Mouse (Mus musculus): ENCODE results near the gene Slc2a3. TPM values are rescaled to one million over a fixed set of nuclear protein-coding genes. Genes with fewer than 3 reads are reported as not detected.
"Not testable (repeated sequence)": the region's sequence is repeated elsewhere in the genome, so short reads cannot be mapped to it uniquely, and the experiment has no call there.

The Slc2a3 gene
- total and polyA plus RNA-seq, 2 experiments from 2014 or later: 48.9 to 129 TPM

GRCm38 (mm10) chr6:122741460-122742227 is 59.8 kb downstream of the Slc2a3 start:
- peaks cover 5% of the 10 kb centered on the region; the same call in 1 of the 2 replicates for H3K36me3 ChIP-seq (ENCODE audit: insufficient read depth, low read length)
- H3K9me3 ChIP-seq (ENCODE audit: low read length): no peaks in the 10 kb centered on the region
- H3K27ac ChIP-seq: peak overlapping the region; percentile 60; the same call in 1 of the 2 replicates
- H3K4me2 ChIP-seq (ENCODE audit: low read depth, low read length): peak overlapping the region; percentile 77
- H3K4me1 ChIP-seq (ENCODE audit: insufficient read depth, low read length): 0 out of 2 replicates have a peak, but pooled peaks cover 7% of the 10 kb centered on the region
- peak; percentile 36 for ATAC-seq
- WGBS: 4% methylated on average over 25 of the region's 25 CpGs
- DNase-seq (ENCODE audit: low spot score): peak; percentile 25
- H3K27me3 ChIP-seq (ENCODE audit: insufficient read depth, low read length): no peaks in the 10 kb centered on the region
- peak overlapping the region; percentile 61 for H3K9ac ChIP-seq (replicated peaks; ENCODE audit: low read length)
- TF ChIP-seq CTCF (IDR thresholded peaks at IDR 0.05; ENCODE audit: low read depth): no peak
- H3K4me3 ChIP-seq (ENCODE audit: low read length): peak overlapping the region; percentile 61

DNA sequence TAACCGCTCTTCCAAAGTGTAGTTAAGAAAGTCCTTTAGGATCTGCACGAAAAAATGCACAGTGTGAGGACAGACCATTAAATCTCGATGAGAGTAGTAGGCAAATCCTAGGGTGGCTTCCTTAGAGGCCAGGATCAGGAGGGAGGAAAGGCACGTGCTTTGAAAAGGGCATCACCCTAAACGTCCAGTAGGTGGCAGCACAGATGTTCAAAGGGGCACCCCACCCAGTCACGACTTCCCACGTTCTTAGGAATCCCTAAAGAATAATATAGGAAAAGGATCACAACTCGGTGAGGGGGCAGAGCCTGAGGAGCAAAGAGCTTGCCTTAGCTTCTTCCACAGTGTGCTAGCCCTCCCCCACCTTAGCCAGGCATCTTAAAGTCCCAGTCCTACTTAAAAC is 61.5 kb downstream of the Slc2a3 start:
- H3K36me3 ChIP-seq (ENCODE audit: insufficient read depth, low read length): peaks cover 13% of the 10 kb centered on the region
- DNase-seq (ENCODE audit: low spot score): peak; percentile 86
- no peaks in the 10 kb centered on the region for H3K27me3 ChIP-seq (ENCODE audit: insufficient read depth, low read length)
- peak overlapping the region; percentile 77 for H3K4me2 ChIP-seq (ENCODE audit: low read depth, low read length)
- peak; percentile 67 for ATAC-seq
- H3K4me3 ChIP-seq (ENCODE audit: low read length): peak overlapping the region; percentile 61
- no peak overlapping the region; the same call in 1 of the 2 replicates for H3K9ac ChIP-seq (replicated peaks; ENCODE audit: low read length)
- H3K9me3 ChIP-seq (ENCODE audit: low read length): no peaks in the 10 kb centered on the region
- H3K4me1 ChIP-seq (ENCODE audit: insufficient read depth, low read length): 0 out of 2 replicates have a peak, but pooled peaks cover 7% of the 10 kb centered on the region
- peak; percentile 88 for TF ChIP-seq CTCF (IDR thresholded peaks at IDR 0.05; ENCODE audit: low read depth)
- H3K27ac ChIP-seq: no peak overlapping the region
- 11% methylated on average over 8 of the region's 8 CpGs for WGBS

GRCm38 (mm10) chr6:122719942-122720341 is 81.5 kb downstream of the Slc2a3 start:
- Histone ChIP-seq H3K9ac (replicated peaks; ENCODE audit: low read length) (no peak overlapping the region), H3K4me3 (ENCODE audit: low read length) (no peak overlapping the region), H3K4me1 (ENCODE audit: insufficient read depth, low read length) (no peaks in the 10 kb centered on the region), H3K9me3 (ENCODE audit: low read length) (no peaks in the 10 kb centered on the region), H3K27ac (no peak overlapping the region), H3K27me3 (ENCODE audit: insufficient read depth, low read length) (no peaks in the 10 kb centered on the region), H3K4me2 (ENCODE audit: low read depth, low read length) (no peak overlapping the region), H3K36me3 (ENCODE audit: insufficient read depth, low read length) (no peaks in the 10 kb centered on the region)
- 27% methylated on average over 2 of the region's 2 CpGs for WGBS
- TF ChIP-seq CTCF (IDR thresholded peaks at IDR 0.05; ENCODE audit: low read depth): peak; percentile 79
- DNase-seq (ENCODE audit: low spot score) (peak; percentile 75), ATAC-seq (no peak)

DNA sequence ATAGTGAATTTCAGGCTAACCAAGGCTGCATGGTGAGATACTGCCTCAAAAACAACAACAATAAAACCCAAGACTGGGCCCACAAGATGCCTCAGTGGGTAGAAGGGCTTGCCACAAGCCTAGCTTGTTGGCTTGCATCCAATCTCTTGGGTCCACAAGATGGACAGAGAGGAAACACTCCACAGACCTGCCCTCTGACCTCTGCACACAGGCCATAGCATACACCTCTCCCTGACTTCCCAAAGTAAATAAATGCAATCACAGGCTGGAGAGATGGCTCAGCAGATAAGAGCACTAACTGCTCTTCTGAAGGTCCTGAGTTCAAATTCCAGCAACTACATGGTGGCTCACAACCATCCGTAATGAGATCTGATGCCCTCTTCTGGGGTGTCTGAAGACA is 83.2 kb downstream of the Slc2a3 start:
- not testable (repeated sequence) for H3K9me3 ChIP-seq (ENCODE audit: low read length); H3K27ac ChIP-seq
- 96% methylated on average over 1 of the region's 1 CpGs for WGBS

GRCm38 (mm10) chr6:122715886-122716285 is 85.6 kb downstream of the Slc2a3 start:
- WGBS: 2% methylated on average over 4 of the region's 4 CpGs
- H3K27me3 ChIP-seq (ENCODE audit: insufficient read depth, low read length): no peaks in the 10 kb centered on the region
- peak; percentile 45; the same call in 1 of the 2 replicates for ATAC-seq
- no peaks in the 10 kb centered on the region for H3K9me3 ChIP-seq (ENCODE audit: low read length)
- H3K4me3 ChIP-seq (ENCODE audit: low read length): no peak overlapping the region
- H3K4me2 ChIP-seq (ENCODE audit: low read depth, low read length): no peak overlapping the region
- H3K36me3 ChIP-seq (ENCODE audit: insufficient read depth, low read length): no peaks in the 10 kb centered on the region
- H3K9ac ChIP-seq (replicated peaks; ENCODE audit: low read length): no peak overlapping the region
- no peak overlapping the region for H3K27ac ChIP-seq
- H3K4me1 ChIP-seq (ENCODE audit: insufficient read depth, low read length): no peaks in the 10 kb centered on the region
- DNase-seq (ENCODE audit: low spot score): peak; percentile 34
- TF ChIP-seq CTCF (IDR thresholded peaks at IDR 0.05; ENCODE audit: low read depth): no peak

More for the DNA sequence above, 83.2 kb downstream of the Slc2a3 start:
- ATAC-seq; H3K4me2 ChIP-seq (ENCODE audit: low read depth, low read length); DNase-seq (ENCODE audit: low spot score); H3K27me3 ChIP-seq (ENCODE audit: insufficient read depth, low read length); H3K4me3 ChIP-seq (ENCODE audit: low read length); H3K9ac ChIP-seq (replicated peaks; ENCODE audit: low read length); H3K36me3 ChIP-seq (ENCODE audit: insufficient read depth, low read length); H3K4me1 ChIP-seq (ENCODE audit: insufficient read depth, low read length): not testable (repeated sequence)

- ATAC-seq: no peak
- WGBS: 69% methylated on average over 7 of the region's 7 CpGs
These were observed 86.6 kb downstream of the Slc2a3 start for GRCm38 (mm10) chr6:122714707-122715365.

DNA sequence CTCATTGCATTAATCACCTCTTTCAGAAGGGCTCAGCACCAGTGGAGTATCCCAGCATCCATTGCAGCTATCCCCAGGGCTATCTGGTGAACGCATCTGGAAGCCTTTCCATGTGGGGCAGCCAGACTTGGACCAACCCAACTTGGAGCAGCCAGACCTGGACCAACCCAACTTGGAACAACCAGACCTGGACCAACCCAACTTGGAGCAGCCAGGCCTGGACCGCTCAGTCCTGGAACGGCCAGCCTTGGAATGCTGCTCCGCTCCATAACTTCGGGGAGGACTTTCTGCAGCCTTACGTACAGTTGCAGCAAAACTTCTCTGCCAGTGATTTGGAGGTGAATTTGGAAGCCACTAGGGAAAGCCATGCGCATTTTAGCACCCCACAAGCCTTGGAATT is 88.3 kb downstream of the Slc2a3 start:
- DNase-seq (ENCODE audit: low spot score); H3K9me3 ChIP-seq (ENCODE audit: low read length); H3K36me3 ChIP-seq (ENCODE audit: insufficient read depth, low read length); H3K27ac ChIP-seq; H3K27me3 ChIP-seq (ENCODE audit: insufficient read depth, low read length); H3K4me2 ChIP-seq (ENCODE audit: low read depth, low read length); ATAC-seq; H3K4me3 ChIP-seq (ENCODE audit: low read length); H3K4me1 ChIP-seq (ENCODE audit: insufficient read depth, low read length); H3K9ac ChIP-seq (replicated peaks; ENCODE audit: low read length): not testable (repeated sequence)
- 92% methylated on average over 7 of the region's 7 CpGs for WGBS

More at GRCm38 (mm10) chr6:122714707-122715365, 86.6 kb downstream of the Slc2a3 start:
- Histone ChIP-seq H3K36me3 (ENCODE audit: insufficient read depth, low read length) (no peaks in the 10 kb centered on the region), H3K9ac (replicated peaks; ENCODE audit: low read length) (no peak overlapping the region), H3K9me3 (ENCODE audit: low read length) (no peaks in the 10 kb centered on the region), H3K4me2 (ENCODE audit: low read depth, low read length) (no peak overlapping the region), H3K27me3 (ENCODE audit: insufficient read depth, low read length) (no peaks in the 10 kb centered on the region), H3K4me3 (ENCODE audit: low read length) (no peak overlapping the region), H3K27ac (no peak overlapping the region), H3K4me1 (ENCODE audit: insufficient read depth, low read length) (no peaks in the 10 kb centered on the region)
- TF ChIP-seq CTCF (IDR thresholded peaks at IDR 0.05; ENCODE audit: low read depth): no peak
- DNase-seq (ENCODE audit: low spot score): no peak

Measured in hindbrain, postnatal 0 days (tissue).